Mouse (Mus musculus): Measurements from ENCODE around the gene Itgb3.

DNA sequence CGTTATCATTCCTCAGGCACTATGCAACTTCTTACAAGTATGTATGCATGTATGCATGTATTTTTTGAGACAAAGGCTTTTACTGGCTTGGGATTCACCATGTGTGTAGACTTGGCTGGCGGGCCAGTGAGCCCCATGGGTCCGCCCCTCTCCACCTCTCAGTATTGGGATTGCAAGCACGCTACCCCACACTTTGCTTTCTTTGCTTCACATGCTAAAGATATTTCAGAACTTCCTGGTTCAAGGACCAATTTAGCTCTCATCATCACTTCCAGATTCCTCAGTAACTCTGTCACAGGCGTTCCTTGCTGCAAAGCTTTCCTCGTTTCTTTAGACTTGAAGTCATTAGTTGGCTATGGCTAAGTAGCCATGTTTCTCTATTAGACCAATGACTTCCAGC, 41.7 kb upstream of the Itgb3 start:
- no peak for TF ChIP-seq GATA1 (IDR thresholded peaks at IDR 0.05; ENCODE audit: borderline replicate concordance, low read length)
- no peak for TF ChIP-seq FLI1 (IDR thresholded peaks at IDR 0.05; ENCODE audit: low read length)

Data from megakaryocyte, embryonic 14.5 days (primary cell).